Mouse (Mus musculus): ENCODE measurements around the gene Exoc1. TPM values are rescaled to one million over a fixed set of nuclear protein-coding genes. Genes with fewer than 3 reads are reported as not detected.

The Exoc1 gene
- polyA plus RNA-seq, 1 experiment, result 27.2 TPM

DNA sequence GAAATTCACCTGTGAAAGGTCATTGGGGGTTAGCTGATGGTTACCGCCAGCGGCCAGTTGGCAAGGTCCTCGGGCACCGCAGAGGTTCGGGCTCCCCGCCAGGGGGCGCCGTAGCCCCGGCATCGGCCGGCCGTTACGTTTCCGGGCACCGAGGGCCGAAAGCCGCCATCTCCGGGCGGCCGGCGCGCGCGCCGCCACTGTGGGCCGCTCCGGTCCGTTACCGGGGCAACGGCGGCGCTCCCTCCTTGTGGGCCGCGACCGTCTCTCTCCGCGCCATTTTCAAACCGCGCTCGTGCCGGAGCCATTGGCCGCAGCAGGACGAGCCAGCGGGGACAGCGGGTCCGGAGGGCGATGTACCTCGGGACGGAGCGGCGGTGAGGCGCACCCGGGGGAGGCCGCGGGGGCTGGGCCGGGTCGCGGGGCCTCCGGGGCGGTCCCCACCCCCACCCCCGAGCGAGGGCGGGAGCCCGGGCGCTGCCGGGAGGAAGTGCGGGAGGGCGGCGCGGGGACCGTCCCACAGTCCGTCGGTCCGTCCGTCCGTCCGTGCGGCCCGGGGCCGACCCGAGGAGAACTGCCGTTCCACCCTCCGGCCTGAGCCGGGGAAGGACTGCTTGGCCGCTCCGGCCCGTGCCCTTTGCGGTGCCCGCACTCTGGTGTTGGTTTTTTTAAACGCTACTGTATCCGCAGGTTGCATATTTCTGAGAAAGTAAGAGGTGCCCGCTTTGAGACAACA, 59.6 kb downstream of the Exoc1 start, which contains the start of gene Cep135:
TSS of gene Cep135 (plus strand) at position 148 of the 733 bp plus-strand sequence.
- H3K4me3 ChIP-seq (ENCODE audit: control insufficient read depth, insufficient read depth, low read length), result peak within 1 kb of the TSS; percentile 82
- no peak within 1 kb of the TSS for H3K27ac ChIP-seq (ENCODE audit: control insufficient read depth, insufficient read depth, low read length)
- DNase-seq, result peak; percentile 82
- under 1% methylated on average over 91 of the region's 92 CpGs for WGBS
- peaks cover 2% of the 10 kb centered on the region; the same call in 1 of the 2 replicates for H3K4me1 ChIP-seq (replicated peaks; ENCODE audit: control insufficient read depth, insufficient read depth, low read length)
- H3K27me3 ChIP-seq (ENCODE audit: control insufficient read depth, insufficient read depth, low read length), result no peaks in the 10 kb centered on the region
- peaks cover 14% of the 10 kb centered on the region; the same call in 1 of the 2 replicates for H3K36me3 ChIP-seq (ENCODE audit: control insufficient read depth, insufficient read depth, low read length)
- TF ChIP-seq CTCF (IDR thresholded peaks at IDR 0.05; ENCODE audit: borderline replicate concordance, control insufficient read depth, extremely low read depth, insufficient read depth, low read length, poor library complexity) (peak; percentile 98), POLR2A (IDR thresholded peaks at IDR 0.05; ENCODE audit: control insufficient read depth, extremely low read depth, insufficient read depth, low read length, poor library complexity) (no peak)

DNA sequence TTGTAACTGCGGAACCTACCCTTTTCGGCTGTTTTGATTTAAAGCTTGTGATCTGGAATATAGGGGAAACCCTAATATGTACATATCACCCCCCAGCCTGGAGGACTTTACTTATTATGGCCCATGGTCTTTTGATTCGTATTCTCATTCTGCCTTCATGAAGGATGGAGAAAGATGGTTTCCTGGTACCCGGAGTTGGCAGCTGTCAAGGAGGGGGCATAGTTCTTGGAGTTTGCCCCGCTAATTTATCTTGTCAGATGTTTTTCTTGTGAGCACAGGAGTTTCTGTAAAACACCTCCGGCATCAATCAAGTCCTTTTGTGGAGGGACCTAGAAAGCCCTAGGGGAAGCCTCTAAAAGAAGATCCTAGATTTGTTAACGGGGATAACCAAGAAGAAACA, 60.2 kb downstream of the Exoc1 start:
- DNase-seq, result no peak
- TF ChIP-seq POLR2A (IDR thresholded peaks at IDR 0.05; ENCODE audit: control insufficient read depth, extremely low read depth, insufficient read depth, low read length, poor library complexity), result no peak
- no peak for TF ChIP-seq CTCF (IDR thresholded peaks at IDR 0.05; ENCODE audit: borderline replicate concordance, control insufficient read depth, extremely low read depth, insufficient read depth, low read length, poor library complexity)
- no peak overlapping the region for H3K27ac ChIP-seq (ENCODE audit: control insufficient read depth, insufficient read depth, low read length)
- peak overlapping the region; percentile 82 for H3K4me3 ChIP-seq (ENCODE audit: control insufficient read depth, insufficient read depth, low read length)
- peaks cover 19% of the 10 kb centered on the region; the same call in 1 of the 2 replicates for H3K36me3 ChIP-seq (ENCODE audit: control insufficient read depth, insufficient read depth, low read length)
- 18% methylated on average over 7 of the region's 7 CpGs for WGBS
- H3K4me1 ChIP-seq (replicated peaks; ENCODE audit: control insufficient read depth, insufficient read depth, low read length), result peaks cover 2% of the 10 kb centered on the region; the same call in 1 of the 2 replicates
- no peaks in the 10 kb centered on the region for H3K27me3 ChIP-seq (ENCODE audit: control insufficient read depth, insufficient read depth, low read length)

DNA sequence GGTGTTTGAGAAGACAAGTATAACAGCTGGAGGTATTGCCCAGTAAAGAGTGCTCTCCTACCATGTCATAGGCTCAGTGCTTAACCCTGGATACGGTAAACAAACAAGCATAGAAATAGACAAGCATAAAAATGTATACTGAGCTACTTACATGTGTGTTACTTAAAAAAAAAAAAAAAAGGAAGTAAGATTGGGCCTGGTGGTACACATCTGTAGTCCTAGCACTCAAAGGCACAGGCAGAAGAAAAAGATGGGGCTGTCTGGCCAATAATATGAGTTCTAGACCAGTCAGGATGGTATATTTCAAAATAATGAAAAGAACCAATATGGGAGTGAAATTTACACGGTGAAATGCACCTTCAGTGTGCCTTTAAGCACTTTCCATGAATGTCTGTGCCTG, 60.9 kb downstream of the Exoc1 start:
- DNase-seq, result no peak
- 89% methylated on average over 2 of the region's 2 CpGs for WGBS
- H3K36me3 ChIP-seq (ENCODE audit: control insufficient read depth, insufficient read depth, low read length), result peaks cover 24% of the 10 kb centered on the region
- H3K27ac ChIP-seq (ENCODE audit: control insufficient read depth, insufficient read depth, low read length), result no peak overlapping the region
- TF ChIP-seq POLR2A (IDR thresholded peaks at IDR 0.05; ENCODE audit: control insufficient read depth, extremely low read depth, insufficient read depth, low read length, poor library complexity) (no peak), CTCF (IDR thresholded peaks at IDR 0.05; ENCODE audit: borderline replicate concordance, control insufficient read depth, extremely low read depth, insufficient read depth, low read length, poor library complexity) (no peak)
- peaks cover 2% of the 10 kb centered on the region; the same call in 1 of the 2 replicates for H3K4me1 ChIP-seq (replicated peaks; ENCODE audit: control insufficient read depth, insufficient read depth, low read length)
- H3K27me3 ChIP-seq (ENCODE audit: control insufficient read depth, insufficient read depth, low read length), result no peaks in the 10 kb centered on the region
- H3K4me3 ChIP-seq (ENCODE audit: control insufficient read depth, insufficient read depth, low read length), result no peak overlapping the region

DNA sequence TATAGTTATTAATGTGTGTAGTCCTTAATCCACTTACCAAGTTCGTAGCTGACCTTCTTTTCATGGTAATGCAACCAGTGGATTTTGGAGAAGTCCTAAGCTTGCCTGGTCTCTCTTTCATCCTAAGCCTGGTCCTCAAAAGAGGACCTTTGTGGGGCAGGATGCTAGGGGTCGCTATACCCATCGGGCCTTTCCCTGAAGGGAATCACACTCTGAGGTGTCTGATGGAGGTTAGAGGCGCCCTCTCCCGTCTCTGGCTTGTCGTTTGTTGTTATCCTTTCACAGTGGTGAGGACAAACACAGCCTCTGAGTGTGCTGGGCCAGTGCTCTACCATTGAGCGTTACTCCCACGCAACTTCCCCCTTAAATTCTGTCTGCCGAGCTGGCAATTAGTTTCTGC, 62.8 kb downstream of the Exoc1 start:
- Histone ChIP-seq H3K36me3 (ENCODE audit: control insufficient read depth, insufficient read depth, low read length) (peaks cover 38% of the 10 kb centered on the region), H3K27ac (ENCODE audit: control insufficient read depth, insufficient read depth, low read length) (no peak overlapping the region), H3K27me3 (ENCODE audit: control insufficient read depth, insufficient read depth, low read length) (no peaks in the 10 kb centered on the region), H3K4me3 (ENCODE audit: control insufficient read depth, insufficient read depth, low read length) (no peak overlapping the region), H3K4me1 (replicated peaks; ENCODE audit: control insufficient read depth, insufficient read depth, low read length) (peaks cover 2% of the 10 kb centered on the region; the same call in 1 of the 2 replicates)
- WGBS, result 93% methylated on average over 9 of the region's 9 CpGs
- TF ChIP-seq POLR2A (IDR thresholded peaks at IDR 0.05; ENCODE audit: control insufficient read depth, extremely low read depth, insufficient read depth, low read length, poor library complexity) (no peak), CTCF (IDR thresholded peaks at IDR 0.05; ENCODE audit: borderline replicate concordance, control insufficient read depth, extremely low read depth, insufficient read depth, low read length, poor library complexity) (no peak)
- no peak for DNase-seq

GRCm38 (mm10) chr5:76609702-76610370, 80.7 kb downstream of the Exoc1 start:
- WGBS, result 98% methylated on average over 8 of the region's 8 CpGs
- H3K27me3 ChIP-seq (ENCODE audit: control insufficient read depth, insufficient read depth, low read length), result no peaks in the 10 kb centered on the region
- H3K36me3 ChIP-seq (ENCODE audit: control insufficient read depth, insufficient read depth, low read length), result peaks cover 59% of the 10 kb centered on the region
- no peak overlapping the region for H3K27ac ChIP-seq (ENCODE audit: control insufficient read depth, insufficient read depth, low read length)
- H3K4me3 ChIP-seq (ENCODE audit: control insufficient read depth, insufficient read depth, low read length), result no peak overlapping the region
- H3K4me1 ChIP-seq (replicated peaks; ENCODE audit: control insufficient read depth, insufficient read depth, low read length), result no peaks in the 10 kb centered on the region
- no peak for DNase-seq
- TF ChIP-seq POLR2A (IDR thresholded peaks at IDR 0.05; ENCODE audit: control insufficient read depth, extremely low read depth, insufficient read depth, low read length, poor library complexity), result no peak
- no peak for TF ChIP-seq CTCF (IDR thresholded peaks at IDR 0.05; ENCODE audit: borderline replicate concordance, control insufficient read depth, extremely low read depth, insufficient read depth, low read length, poor library complexity)

- Histone ChIP-seq H3K36me3 (ENCODE audit: control insufficient read depth, insufficient read depth, low read length) (peaks cover 56% of the 10 kb centered on the region), H3K27ac (ENCODE audit: control insufficient read depth, insufficient read depth, low read length) (no peak overlapping the region), H3K4me1 (replicated peaks; ENCODE audit: control insufficient read depth, insufficient read depth, low read length) (no peaks in the 10 kb centered on the region), H3K4me3 (ENCODE audit: control insufficient read depth, insufficient read depth, low read length) (no peak overlapping the region), H3K27me3 (ENCODE audit: control insufficient read depth, insufficient read depth, low read length) (no peaks in the 10 kb centered on the region)
- TF ChIP-seq POLR2A (IDR thresholded peaks at IDR 0.05; ENCODE audit: control insufficient read depth, extremely low read depth, insufficient read depth, low read length, poor library complexity) (no peak), CTCF (IDR thresholded peaks at IDR 0.05; ENCODE audit: borderline replicate concordance, control insufficient read depth, extremely low read depth, insufficient read depth, low read length, poor library complexity) (no peak)
- no peak for DNase-seq
- WGBS, result 57% methylated on average over 6 of the region's 6 CpGs
These were observed 83.9 kb downstream of the Exoc1 start for GRCm38 (mm10) chr5:76612867-76613499.
